In genomic region chr10:39660269-39660655, GRCm38 (mm10) we compare ENCODE assay signal across 9 mouse cellular contexts. TPM values are rescaled to one million over a fixed set of nuclear protein-coding genes. Genes with fewer than 3 reads are reported as not detected.
DNase-seq lines count a peak whose midpoint lies in the region; ATAC-seq and TF ChIP-seq lines count a peak whose summit lies in the region.
"Had no signal": no experiment of that assay in that cellular context is flagged by ENCODE, and none has a peak within 500 bp of the region (broad histone marks: within the 10 kb centered on the region; RNA-seq: fewer than 3 reads in every experiment).

No protein-coding gene starts in this region.

- H3K27me3 ChIP-seq in forebrain, embryonic 15.5 days: no peaks in the 10 kb centered on the region
- no peaks in the 10 kb centered on the region for H3K27me3 ChIP-seq in intestine, postnatal 0 days (replicated peaks; ENCODE audit: control insufficient read depth, insufficient read depth, low read length)
- H3K27me3 ChIP-seq in neural tube, embryonic 15.5 days (replicated peaks): no peaks in the 10 kb centered on the region

- no peak overlapping the region for H3K9ac ChIP-seq in forebrain, embryonic 15.5 days (replicated peaks)
- no peak overlapping the region for H3K9ac ChIP-seq in intestine, postnatal 0 days (ENCODE audit: low read depth, low read length)
- no peak overlapping the region for H3K9ac ChIP-seq in neural tube, embryonic 15.5 days (replicated peaks)

- TF ChIP-seq CTCF in left cerebral cortex, adult 2 months (IDR thresholded peaks at IDR 0.05): no peak
- TF ChIP-seq CTCF in intestine, postnatal 0 days (IDR thresholded peaks at IDR 0.05; ENCODE audit: low read depth): no peak

- H3K4me2 ChIP-seq in forebrain, embryonic 15.5 days (replicated peaks): no peak overlapping the region
- H3K4me2 ChIP-seq in intestine, postnatal 0 days (replicated peaks; ENCODE audit: low read depth): no peak overlapping the region
- no peak overlapping the region for H3K4me2 ChIP-seq in neural tube, embryonic 15.5 days

- H3K9me3 ChIP-seq in forebrain, embryonic 15.5 days: no peaks in the 10 kb centered on the region
- no peaks in the 10 kb centered on the region for H3K9me3 ChIP-seq in intestine, postnatal 0 days (ENCODE audit: control insufficient read depth)
- no peaks in the 10 kb centered on the region for H3K9me3 ChIP-seq in neural tube, embryonic 15.5 days (replicated peaks)

- no peak for ATAC-seq in forebrain, embryonic 15.5 days (replicated peaks)
- ATAC-seq in intestine, postnatal 0 days: no peak
- ATAC-seq in neural tube, embryonic 15.5 days (ENCODE audit: low FRiP score): no peak

- 31% methylated on average over 3 of the region's 3 CpGs for WGBS in forebrain, embryonic 15.5 days
- 26% methylated on average over 3 of the region's 3 CpGs for WGBS in intestine, postnatal 0 days
- 41% methylated on average over 3 of the region's 3 CpGs for WGBS in neural tube, embryonic 15.5 days

- intact Hi-C loops in left cerebral cortex, adult 2 months (cut with DNase I): no loop called here

- peaks cover 36% of the 10 kb centered on the region for H3K4me1 ChIP-seq in forebrain, embryonic 15.5 days
- peaks cover 14% of the 10 kb centered on the region for H3K4me1 ChIP-seq in intestine, postnatal 0 days (replicated peaks; ENCODE audit: control insufficient read depth, insufficient read depth, low read length)
- peaks cover 44% of the 10 kb centered on the region for H3K4me1 ChIP-seq in neural tube, embryonic 15.5 days

- H3K4me3 ChIP-seq in left cerebral cortex, adult 2 months: no peak overlapping the region
- H3K4me3 ChIP-seq in forebrain, embryonic 15.5 days: no peak overlapping the region
- H3K4me3 ChIP-seq in intestine, postnatal 0 days (ENCODE audit: low read depth, low read length): no peak overlapping the region
- H3K4me3 ChIP-seq in neural tube, embryonic 15.5 days (replicated peaks): no peak overlapping the region

- no peaks in the 10 kb centered on the region for H3K36me3 ChIP-seq in forebrain, embryonic 15.5 days
- H3K36me3 ChIP-seq in intestine, postnatal 0 days (ENCODE audit: control insufficient read depth, insufficient read depth): 0 out of 2 replicates have a peak, but pooled peaks cover 5% of the 10 kb centered on the region
- no peaks in the 10 kb centered on the region for H3K36me3 ChIP-seq in neural tube, embryonic 15.5 days

- no peak for DNase-seq in left cerebral cortex, adult 2 months (ENCODE audit: extremely low spot score in 1 of 2, low spot score in 2 of 2)
- no peak for DNase-seq in left cerebral cortex, adult 9 months (ENCODE audit: low spot score in 2 of 2)
- no peak for DNase-seq in layer of hippocampus, adult 11-12 months (ENCODE audit: low spot score)
- no peak for DNase-seq in adrenal gland, postnatal 14 days
- no peak for DNase-seq in right cerebral cortex, adult 2 months (ENCODE audit: low spot score in 2 of 2)
- DNase-seq: right cerebral cortex, postnatal 14 days had no signal

- H3K27ac ChIP-seq in left cerebral cortex, adult 2 months: peak overlapping the region; percentile 28; the same call in 1 of the 2 replicates
- peak overlapping the region; percentile 93 for H3K27ac ChIP-seq in forebrain, embryonic 15.5 days (replicated peaks)
- H3K27ac ChIP-seq in intestine, postnatal 0 days (ENCODE audit: low read depth, low read length): peak overlapping the region; percentile 30; the same call in 1 of the 2 replicates
- peak overlapping the region; percentile 77 for H3K27ac ChIP-seq in neural tube, embryonic 15.5 days (replicated peaks)

RNA-seq across cellular contexts. Expression of gene Traf3ip2, which starts 47.5 kb away (rescaled TPM):
- under 1 TPM; 0.61 to 0.82 TPM for total RNA-seq in left cerebral cortex, adult 2 months (2021)
- polyA plus RNA-seq in forebrain, embryonic 15.5 days (2015; fragmentation: Nextera tagmentation; extraction: Ambion mirVana): 4.5 and 5.0 TPM in 2 replicates
- 25.3 and 27.8 TPM in 2 replicates for polyA plus RNA-seq in intestine, postnatal 0 days (2015; fragmentation: Nextera tagmentation; extraction: Ambion mirVana)
- polyA plus RNA-seq in neural tube, embryonic 15.5 days (2015; fragmentation: Nextera tagmentation; extraction: Ambion mirVana): 3.8 and 9.4 TPM in 2 replicates
- total RNA-seq in adrenal gland, postnatal 14 days (2021): 14.6 and 21.9 TPM in 2 replicates

Comparison
In these comparisons a context has a peak if more than half of its experiments do, and no peak if none do; other contexts are left out.
1. H3K27ac ChIP-seq: peak in every context shown above with its lines; median percentile 93 in forebrain, embryonic 15.5 days; 77 in neural tube, embryonic 15.5 days; 30 in intestine, postnatal 0 days; 28 in left cerebral cortex, adult 2 months.